Mouse (Mus musculus) cortical plate, adult 2 months (tissue): ENCODE results near the gene Wipf1.

Experiments used
- CTCF ChIP-seq: fragments of 200-500 bp; IDR thresholded peaks from 2 replicates; pipeline ENCODE4 v1.5.1; 2011; ENCODE audit warnings: mild to moderate bottlenecking, control low read depth, low read length; ENCODE audit not compliant: insufficient read depth; ENCODE audit errors: extremely low read depth
- POLR2A ChIP-seq: fragments of 200-500 bp; IDR thresholded peaks from 2 replicates; pipeline ENCODE4 v1.6.1; 2011; ENCODE audit warnings: mild to moderate bottlenecking, low read length, control low read depth; ENCODE audit not compliant: insufficient read depth; ENCODE audit errors: extremely low read depth

DNA sequence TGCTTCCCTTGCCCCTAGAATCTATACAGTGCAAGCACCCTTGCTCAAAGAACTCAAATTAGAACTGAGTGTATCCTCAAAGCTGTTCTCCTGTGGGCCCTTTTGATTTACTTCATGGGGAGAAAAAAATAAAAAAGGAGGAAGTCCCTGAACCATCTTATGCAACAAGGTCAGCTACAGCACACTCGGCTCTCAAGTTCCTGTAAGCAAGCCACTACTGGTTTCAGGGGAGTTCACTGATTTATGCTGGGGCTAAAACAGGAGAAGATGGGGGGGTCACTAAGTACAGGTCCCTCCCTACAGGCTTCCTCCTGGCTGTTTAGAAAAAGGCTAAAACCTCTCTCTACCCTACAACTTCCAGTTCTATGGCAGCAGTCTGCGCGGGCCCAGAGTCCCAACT lies 17.5 kb downstream of the Wipf1 start:
- TF ChIP-seq POLR2A (no peak), CTCF (no peak)
